Mouse (Mus musculus): Measurements from ENCODE around the gene Ms4a18.

The Ms4a18 gene

DNA sequence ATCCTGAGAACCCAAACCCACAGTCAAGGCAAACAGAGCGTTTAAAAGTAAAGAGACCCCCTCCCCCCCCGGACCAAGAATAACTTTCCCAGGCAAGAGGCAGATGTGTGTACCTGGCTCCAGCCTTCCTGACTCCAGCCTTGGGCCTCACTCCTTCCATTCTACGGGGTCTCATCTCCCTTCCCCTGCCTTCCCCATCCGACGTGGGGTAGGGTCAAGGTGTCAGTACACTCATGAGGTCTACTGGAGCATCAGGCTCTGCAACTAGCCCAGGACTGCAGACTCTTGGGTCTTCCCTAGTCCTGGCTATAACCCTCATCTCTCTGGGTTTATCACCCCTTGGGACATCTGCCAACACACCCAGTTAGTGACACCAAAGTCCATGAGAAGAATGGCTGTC lies 37.6 kb downstream of the Ms4a18 start:
- peak in 1 of 2 experiments; percentile 18 for DNase-seq

- DNase-seq = peak; percentile 84 to 93
These were observed 38.4 kb downstream of the Ms4a18 start for GRCm38 (mm10) chr19:10979184-10980168.

DNA sequence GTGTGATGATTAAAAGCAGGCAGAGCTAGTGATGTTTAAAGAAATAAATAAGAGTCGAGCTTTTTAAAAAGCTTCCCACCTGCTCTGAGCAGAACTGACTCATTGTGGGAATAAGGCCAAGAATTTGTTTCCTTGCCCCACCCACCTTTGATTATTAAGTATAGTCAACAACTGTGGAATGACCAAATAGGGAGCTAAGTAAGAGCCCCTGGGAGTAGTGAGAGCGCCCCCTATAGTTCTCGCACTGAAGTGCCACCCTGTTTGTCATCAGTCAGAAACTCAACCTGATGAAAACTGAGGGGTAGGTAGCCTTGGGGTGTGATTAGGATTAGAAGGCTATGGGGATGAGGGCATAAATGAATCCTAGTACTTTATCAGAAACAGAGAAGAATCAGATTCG lies 41.5 kb downstream of the Ms4a18 start:
- DNase-seq = no peak

DNA sequence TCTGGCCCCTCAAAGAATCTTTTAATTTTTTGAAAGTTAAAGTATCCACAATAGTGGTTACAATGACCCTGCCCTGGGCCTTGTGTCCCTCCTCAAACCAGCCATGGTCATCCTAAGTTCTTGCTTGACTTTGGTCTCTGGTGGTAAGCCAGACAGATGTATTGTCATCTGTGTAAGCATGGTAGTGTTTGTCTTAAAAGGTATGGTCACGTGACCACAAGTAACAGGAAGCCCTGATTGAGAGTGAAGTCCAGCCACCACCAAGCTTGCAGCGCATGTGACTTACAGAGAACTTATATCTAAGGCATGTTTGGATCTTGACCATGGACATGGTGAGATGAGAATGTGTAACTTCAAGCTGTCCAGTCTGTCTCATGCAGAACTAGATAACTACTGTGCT lies 42.6 kb downstream of the Ms4a18 start:
- no peak for DNase-seq

DNA sequence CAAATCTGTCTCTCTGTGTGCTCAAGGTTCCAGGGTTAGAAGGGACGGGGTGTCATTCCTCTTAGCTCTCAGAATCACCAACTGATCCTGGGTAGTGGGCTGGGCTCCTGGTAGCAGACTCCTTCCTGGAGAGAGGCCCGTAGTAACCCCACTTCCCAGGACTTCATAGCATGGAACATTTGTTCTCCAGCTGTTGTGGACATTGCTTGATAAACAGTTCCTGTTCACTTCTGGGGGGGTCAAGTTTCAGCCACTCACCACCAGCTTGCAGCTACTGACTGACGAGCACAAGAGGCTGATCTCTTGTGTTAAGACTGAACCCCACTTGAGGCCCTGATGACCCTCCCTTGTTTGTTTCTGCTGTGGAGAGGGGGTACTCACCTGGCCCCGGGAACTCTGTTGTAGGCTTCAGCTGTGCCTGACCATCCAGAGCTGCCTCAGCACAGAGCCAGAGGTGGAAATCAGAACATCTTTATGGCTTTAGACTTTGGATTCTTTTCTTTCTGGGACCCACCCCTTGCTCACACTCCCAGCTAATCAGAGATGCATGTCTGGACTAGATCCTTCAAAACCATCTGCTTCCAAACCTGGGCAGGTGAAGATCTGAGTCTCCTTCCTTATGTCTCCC lies 43.5 kb downstream of the Ms4a18 start, which contains the start of gene Ms4a10:
Ms4a10 (minus strand) TSS at position 433 of the 628 bp plus-strand sequence.
- DNase-seq = no peak

DNA sequence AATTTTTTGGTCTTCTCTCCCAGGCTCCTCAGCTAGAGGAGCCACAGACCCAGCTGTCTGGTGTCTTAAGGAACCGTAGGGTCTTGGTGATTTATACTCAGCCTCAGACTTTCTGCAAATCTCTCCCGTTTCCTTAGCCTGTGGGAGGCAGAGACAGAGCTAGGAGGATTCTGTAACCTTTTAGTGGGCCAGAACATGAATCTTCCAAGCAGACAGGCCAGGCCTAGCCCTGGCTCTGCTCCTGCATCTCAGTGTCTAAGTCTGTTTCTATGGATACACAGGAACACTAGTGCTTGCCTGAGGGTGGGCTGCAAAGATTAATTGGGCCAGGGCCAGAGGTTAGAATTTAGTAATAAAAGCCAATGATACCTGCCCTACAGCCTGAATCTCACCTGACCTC lies 44.6 kb downstream of the Ms4a18 start:
- no peak for DNase-seq

GRCm38 (mm10) chr19:10972660-10973059 lies 45.2 kb downstream of the Ms4a18 start:
- DNase-seq = no peak

- DNase-seq = no peak
These were observed 47.4 kb downstream of the Ms4a18 start for GRCm38 (mm10) chr19:10970457-10970856.

GRCm38 (mm10) chr19:10968578-10968977 lies 49.3 kb downstream of the Ms4a18 start:
- DNase-seq = no peak

GRCm38 (mm10) chr19:10965721-10966120 lies 52.1 kb downstream of the Ms4a18 start:
- DNase-seq = no peak

- DNase-seq = no peak
These were observed 57.9 kb downstream of the Ms4a18 start for GRCm38 (mm10) chr19:10959978-10960346.

DNA sequence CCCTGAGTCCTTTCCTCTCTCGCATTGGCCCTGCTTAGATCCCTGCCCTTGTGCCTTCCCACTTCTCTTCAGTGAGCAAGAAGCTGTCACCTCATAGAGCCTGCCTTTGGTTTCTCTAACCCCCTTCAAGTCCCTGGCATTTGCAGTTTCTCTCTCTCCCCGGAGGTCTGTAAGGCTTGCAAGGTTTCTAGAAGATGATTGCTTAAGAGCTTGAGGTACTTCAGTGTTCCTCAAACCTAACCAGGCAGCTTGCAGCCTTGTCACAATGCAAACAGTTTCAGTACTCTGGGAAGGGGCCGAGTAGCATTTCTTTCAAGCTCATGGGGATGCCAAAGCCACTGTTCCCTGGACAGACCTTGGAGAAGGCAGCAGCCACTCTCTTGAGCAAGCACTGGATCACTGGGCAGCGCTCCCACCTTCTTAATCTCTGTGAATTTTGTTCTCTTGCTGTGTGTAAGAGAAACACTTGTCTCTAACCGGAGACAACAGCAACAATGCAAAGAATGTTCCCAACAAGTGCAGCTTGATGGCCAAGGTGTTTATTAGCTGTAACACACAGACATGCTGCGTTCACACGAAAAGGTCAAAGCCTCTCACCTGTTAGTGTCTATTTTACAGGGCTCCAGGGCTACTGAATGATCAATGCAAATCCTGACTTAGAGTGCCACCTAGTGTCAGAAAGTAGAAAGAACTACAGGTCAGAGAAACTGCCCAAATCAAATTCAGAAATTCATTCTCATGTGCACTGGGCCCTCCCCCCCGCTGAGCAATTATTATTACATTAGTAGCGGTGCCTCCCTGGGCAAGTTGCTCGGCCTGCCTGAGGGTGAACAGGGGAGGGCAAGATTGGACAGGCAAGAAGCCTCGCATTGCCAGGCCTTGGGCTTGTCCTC lies 58.5 kb downstream of the Ms4a18 start:
- no peak for DNase-seq

DNA sequence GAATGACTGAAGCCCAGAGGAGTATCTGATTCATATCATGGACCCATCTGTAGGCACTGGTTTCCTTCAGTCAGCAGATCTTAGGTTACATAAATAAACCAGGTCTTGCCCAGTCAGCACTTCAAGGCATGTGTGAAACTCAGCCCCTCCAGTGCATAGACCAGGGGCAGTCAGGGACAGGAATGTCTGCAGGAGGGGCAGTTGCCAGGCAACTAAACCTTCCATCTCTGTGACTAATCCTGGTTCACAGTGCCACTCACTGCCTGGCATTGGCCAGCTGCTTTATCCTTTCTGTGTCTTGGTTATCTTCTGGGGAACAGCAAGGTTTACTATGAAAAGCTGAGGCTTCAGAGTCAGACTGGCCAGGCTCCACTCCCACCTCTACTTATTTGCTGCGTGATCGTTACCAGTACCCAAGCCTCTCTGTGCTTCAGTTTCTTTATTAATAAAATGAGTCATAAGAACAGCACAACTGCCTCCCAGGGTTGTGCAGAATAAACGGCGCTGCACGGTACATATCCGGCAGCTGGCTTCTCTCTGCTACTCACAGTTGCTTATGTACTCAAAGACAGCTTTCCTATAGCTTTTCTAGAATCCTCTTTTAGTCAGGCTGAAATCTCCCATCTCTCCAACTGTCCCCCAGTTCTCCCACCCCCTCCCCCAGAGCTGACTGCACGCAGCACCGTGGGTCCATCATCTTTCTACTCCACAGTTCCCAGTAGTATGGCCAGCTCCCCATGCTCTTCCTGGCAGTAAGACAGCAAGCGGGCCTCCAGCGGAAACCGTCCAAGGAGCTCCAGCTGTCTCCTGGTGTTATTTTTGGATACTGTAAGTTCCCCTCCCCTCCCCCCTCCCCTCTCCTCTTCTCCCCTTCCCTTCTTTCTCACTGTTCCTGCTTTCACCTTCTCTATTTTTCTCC lies 65.6 kb downstream of the Ms4a18 start:
- DNase-seq = no peak

- no peak for DNase-seq
These were observed 68.3 kb downstream of the Ms4a18 start for GRCm38 (mm10) chr19:10949558-10949957.

DNA sequence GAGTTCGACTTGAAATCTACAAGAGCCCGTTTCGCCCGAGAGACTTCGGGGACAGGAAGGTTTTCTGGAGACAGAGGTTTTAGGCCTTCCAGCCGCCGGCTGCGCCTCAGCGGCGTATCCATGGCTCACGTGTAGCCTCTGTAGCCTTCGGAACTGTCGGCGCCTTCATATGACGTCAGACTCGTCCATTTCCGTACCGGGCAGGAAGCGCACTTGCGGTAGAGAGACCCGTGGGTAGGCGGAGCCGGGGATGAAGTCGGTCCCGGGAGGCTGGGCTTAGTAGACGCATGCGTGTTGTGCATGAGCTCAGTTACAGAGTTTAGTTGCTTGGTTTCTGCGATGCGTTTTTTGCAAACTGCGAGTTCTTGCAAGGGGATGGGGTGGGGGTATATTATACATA lies 68.7 kb downstream of the Ms4a18 start, which contains the start of gene Ccdc86:
Ccdc86 (minus strand) TSS at position 155 of the 400 bp plus-strand sequence.
- DNase-seq = peak; percentile 89 to 92

- peak in 1 of 2 experiments; percentile 7 for DNase-seq
These were observed 69.4 kb downstream of the Ms4a18 start for GRCm38 (mm10) chr19:10948416-10948815.

DNA sequence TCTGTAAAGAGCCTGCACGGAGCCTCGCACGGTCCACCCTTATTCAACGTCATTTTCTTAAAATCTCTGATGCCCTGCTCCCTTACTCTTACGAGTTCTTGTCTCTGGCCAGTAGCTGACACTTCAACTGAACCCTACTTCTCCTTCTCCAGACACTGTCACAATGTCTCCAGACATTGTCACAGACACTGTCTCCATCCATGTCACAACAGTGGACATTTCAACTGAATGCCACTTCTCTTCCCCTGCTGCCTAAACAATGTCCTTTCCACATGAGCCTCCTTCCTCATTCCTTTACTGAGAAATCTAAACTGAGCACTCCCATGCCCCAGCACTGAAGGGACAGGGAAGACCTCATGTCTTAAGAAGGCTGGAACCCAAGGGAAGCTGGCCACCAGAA lies 70.6 kb downstream of the Ms4a18 start:
- no peak for DNase-seq

Data from spleen, adult 18-20 months (tissue).